Mouse (Mus musculus) ES-Bruce4 (cell line): ENCODE measurements around the gene Agap1.

Source experiments
- CTCF ChIP-seq: IDR thresholded peaks from one replicate; pipeline ENCODE4 v1.8.1; 2011; ENCODE audit warnings: low read depth, low read length
- EP300 ChIP-seq: IDR thresholded peaks from 2 replicates; pipeline ENCODE4 v1.6.1; 2011; ENCODE audit warnings: low read depth, low read length; ENCODE audit not compliant: insufficient read depth
- POLR2A ChIP-seq: IDR thresholded peaks from one replicate; pipeline ENCODE4 v1.8.1; 2011; ENCODE audit warnings: low read length; ENCODE audit not compliant: insufficient read depth

DNA sequence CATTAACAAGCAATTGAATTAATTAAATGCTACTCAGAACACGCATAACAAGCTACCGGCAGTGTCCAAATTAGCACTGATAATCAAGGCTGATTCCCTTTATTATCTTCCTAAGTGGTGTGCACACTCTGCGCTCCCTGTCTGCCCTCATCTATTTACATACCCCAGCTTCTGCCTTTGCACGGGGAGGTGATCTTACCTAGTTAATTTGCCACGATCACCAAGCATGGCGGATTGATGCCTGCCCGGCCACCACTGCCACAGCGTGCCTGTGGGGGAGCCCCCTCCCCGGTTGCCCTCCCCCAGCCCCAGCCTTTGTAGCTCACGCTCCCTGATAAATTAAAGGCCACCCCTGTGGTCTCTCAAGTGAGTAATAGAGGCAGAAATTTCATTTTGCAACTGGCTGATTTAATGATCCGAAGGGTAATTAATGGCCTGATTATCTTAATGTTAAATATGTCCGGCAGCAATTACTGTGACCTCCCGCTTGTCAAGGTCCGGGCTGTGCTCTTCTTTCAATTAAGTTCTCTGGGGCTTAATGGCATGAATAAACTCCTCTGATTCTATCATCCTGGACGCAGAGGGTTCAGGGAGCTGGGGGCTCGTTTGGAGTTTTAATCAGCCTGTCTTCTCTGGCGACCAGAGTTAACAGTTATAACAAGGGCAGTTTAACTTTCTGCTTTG lies 393.9 kb downstream of the Agap1 start:
- TF ChIP-seq POLR2A: no peak
- no peak for TF ChIP-seq EP300
- TF ChIP-seq CTCF: no peak
